Mouse (Mus musculus): ENCODE measurements around the gene Dnttip2.

Gene Dnttip2

GRCm38 (mm10) chr3:122290696-122291095 is 16.5 kb downstream of the Dnttip2 start:
- no peak for DNase-seq

GRCm38 (mm10) chr3:122291828-122292227 is 17.6 kb downstream of the Dnttip2 start:
- DNase-seq, result no peak

GRCm38 (mm10) chr3:122292300-122293222 is 18.4 kb downstream of the Dnttip2 start:
- DNase-seq, result peak; percentile 93 to 94

GRCm38 (mm10) chr3:122293223-122293953 is 19.2 kb downstream of the Dnttip2 start:
- peak in 1 of 2 experiments; percentile 88 for DNase-seq

GRCm38 (mm10) chr3:122293954-122294850 is 20.0 kb downstream of the Dnttip2 start, which contains the start of gene Bcar3:
Gene Bcar3 (plus strand): TSS chr3:122294136.
- DNase-seq, result peak; percentile 96 to 97

- DNase-seq, result peak; percentile 66 to 71
Measured at GRCm38 (mm10) chr3:122295511-122295910, 21.3 kb downstream of the Dnttip2 start.

- DNase-seq, result peak; percentile 76 to 77
Measured at GRCm38 (mm10) chr3:122296979-122297378, 22.8 kb downstream of the Dnttip2 start.

GRCm38 (mm10) chr3:122300983-122301919 is 27.1 kb downstream of the Dnttip2 start:
- DNase-seq, result peak; percentile 40 to 44

GRCm38 (mm10) chr3:122304560-122304959 is 30.4 kb downstream of the Dnttip2 start:
- no peak for DNase-seq

- DNase-seq, result no peak
Measured at GRCm38 (mm10) chr3:122307894-122308671, 33.9 kb downstream of the Dnttip2 start.

- DNase-seq, result no peak
Measured at GRCm38 (mm10) chr3:122308981-122309380, 34.8 kb downstream of the Dnttip2 start.

- DNase-seq, result peak; percentile 93 to 96
Measured at GRCm38 (mm10) chr3:122312078-122312477, 37.9 kb downstream of the Dnttip2 start.

- DNase-seq, result peak in 1 of 2 experiments; percentile 20
Measured at GRCm38 (mm10) chr3:122312936-122313629, 38.9 kb downstream of the Dnttip2 start.

GRCm38 (mm10) chr3:122313936-122314335 is 39.7 kb downstream of the Dnttip2 start:
- DNase-seq, result no peak

GRCm38 (mm10) chr3:122316621-122317020 is 42.4 kb downstream of the Dnttip2 start:
- no peak for DNase-seq

- peak; percentile 46 to 48 for DNase-seq
Measured at GRCm38 (mm10) chr3:122317339-122317738, 43.2 kb downstream of the Dnttip2 start.

GRCm38 (mm10) chr3:122322226-122322625 is 48.0 kb downstream of the Dnttip2 start:
- no peak for DNase-seq

- no peak for DNase-seq
Measured at GRCm38 (mm10) chr3:122323841-122324240, 49.7 kb downstream of the Dnttip2 start.

GRCm38 (mm10) chr3:122324528-122324927 is 50.3 kb downstream of the Dnttip2 start:
- no peak for DNase-seq

- no peak for DNase-seq
Measured at GRCm38 (mm10) chr3:122330484-122330883, 56.3 kb downstream of the Dnttip2 start.
